Mouse (Mus musculus): ENCODE data around the gene Nek7. TPM values are rescaled to one million over a fixed set of nuclear protein-coding genes. Genes with fewer than 3 reads are reported as not detected.

Gene Nek7
- polyA plus RNA-seq, 1 experiment: 2.6 TPM

DNA sequence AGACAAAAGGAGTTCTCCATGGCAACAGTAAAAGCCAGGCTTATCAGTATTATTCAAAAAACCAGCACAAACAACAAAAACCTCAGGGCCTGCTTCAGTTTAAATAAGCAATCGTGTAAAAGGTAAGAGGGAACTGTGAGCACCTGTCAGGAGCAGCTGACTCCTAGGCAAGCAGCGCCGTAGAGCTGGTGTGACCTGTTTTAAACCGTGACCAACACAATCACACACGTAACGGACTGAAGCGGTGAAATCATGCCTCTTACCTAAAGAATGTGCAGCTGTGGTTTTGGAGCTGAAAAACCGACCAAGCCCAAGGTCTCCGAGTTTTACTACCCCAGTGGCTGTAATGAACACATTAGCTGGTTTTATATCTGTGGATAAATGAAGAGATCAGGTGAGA lies 104.6 kb downstream of the Nek7 start:
- no peaks in the 10 kb centered on the region for H3K27me3 ChIP-seq (ENCODE audit: control insufficient read depth, insufficient read depth, low read length)
- TF ChIP-seq POLR2A (IDR thresholded peaks at IDR 0.05; ENCODE audit: low read depth, low read length): no peak
- no peak for TF ChIP-seq CTCF (IDR thresholded peaks at IDR 0.05; ENCODE audit: extremely low read depth, insufficient read length, insufficient replicate concordance, low read depth, low read length)
- 85% methylated on average over 9 of the region's 9 CpGs for WGBS
- no peaks in the 10 kb centered on the region for H3K4me1 ChIP-seq (ENCODE audit: control insufficient read depth, insufficient read depth, insufficient read length, low read length)
- H3K27ac ChIP-seq (ENCODE audit: insufficient read depth, low read depth, low read length): no peak overlapping the region
- 0 out of 2 replicates have a peak, but pooled peaks cover 2% of the 10 kb centered on the region for H3K36me3 ChIP-seq (ENCODE audit: control insufficient read depth, insufficient read depth, low read length)
- no peak overlapping the region for H3K4me3 ChIP-seq (ENCODE audit: low read depth, low read length)

DNA sequence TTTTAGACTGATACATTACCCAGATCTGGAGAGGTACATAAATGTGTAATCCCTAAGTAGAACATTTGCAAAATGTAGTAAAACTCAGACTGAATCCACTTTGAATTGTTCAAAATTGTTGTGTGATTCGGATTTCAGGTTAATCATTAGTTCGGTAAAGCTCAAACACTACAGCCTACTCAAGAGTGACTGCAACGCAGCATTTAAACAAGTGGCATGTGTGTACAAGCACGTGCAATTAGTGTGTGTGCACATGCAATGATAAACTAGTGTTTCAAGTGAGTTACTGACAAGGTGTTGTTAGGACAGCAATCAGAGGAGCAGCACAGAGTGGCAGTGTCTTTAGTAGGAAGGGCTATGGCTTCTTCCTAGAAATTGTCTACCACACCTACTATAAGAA lies 106.0 kb downstream of the Nek7 start:
- no peak overlapping the region for H3K27ac ChIP-seq (ENCODE audit: insufficient read depth, low read depth, low read length)
- H3K36me3 ChIP-seq (ENCODE audit: control insufficient read depth, insufficient read depth, low read length): 0 out of 2 replicates have a peak, but pooled peaks cover 2% of the 10 kb centered on the region
- H3K4me3 ChIP-seq (ENCODE audit: low read depth, low read length): no peak overlapping the region
- WGBS: 52% methylated on average over 4 of the region's 4 CpGs
- TF ChIP-seq CTCF (IDR thresholded peaks at IDR 0.05; ENCODE audit: extremely low read depth, insufficient read length, insufficient replicate concordance, low read depth, low read length): no peak
- TF ChIP-seq POLR2A (IDR thresholded peaks at IDR 0.05; ENCODE audit: low read depth, low read length): no peak
- H3K27me3 ChIP-seq (ENCODE audit: control insufficient read depth, insufficient read depth, low read length): no peaks in the 10 kb centered on the region
- no peaks in the 10 kb centered on the region for H3K4me1 ChIP-seq (ENCODE audit: control insufficient read depth, insufficient read depth, insufficient read length, low read length)

DNA sequence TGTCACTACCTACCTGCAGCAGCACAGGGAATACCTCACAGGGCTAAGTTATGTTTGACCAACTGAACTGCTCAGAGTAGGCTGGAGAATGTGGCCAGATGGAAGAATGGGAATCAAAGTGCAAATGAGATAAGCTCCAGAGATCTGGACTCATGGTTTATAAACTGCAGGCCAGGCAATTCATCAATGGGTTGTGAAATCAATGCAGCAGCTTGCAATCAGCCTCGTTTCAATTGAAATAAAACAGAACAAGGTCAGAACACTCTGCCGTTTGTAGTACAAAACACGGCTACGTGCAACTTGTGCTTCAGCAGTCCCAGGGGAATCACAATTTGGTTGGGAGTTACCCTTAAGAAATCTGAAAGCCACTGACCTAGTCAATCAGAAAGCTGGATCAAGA lies 109.4 kb downstream of the Nek7 start:
- Histone ChIP-seq H3K27ac (ENCODE audit: insufficient read depth, low read depth, low read length) (no peak overlapping the region), H3K27me3 (ENCODE audit: control insufficient read depth, insufficient read depth, low read length) (no peaks in the 10 kb centered on the region; the same call in 1 of the 2 replicates), H3K4me1 (ENCODE audit: control insufficient read depth, insufficient read depth, insufficient read length, low read length) (peaks cover 3% of the 10 kb centered on the region; the same call in 1 of the 2 replicates), H3K4me3 (ENCODE audit: low read depth, low read length) (no peak overlapping the region), H3K36me3 (ENCODE audit: control insufficient read depth, insufficient read depth, low read length) (0 out of 2 replicates have a peak, but pooled peaks cover 2% of the 10 kb centered on the region)
- 35% methylated on average over 4 of the region's 4 CpGs for WGBS
- TF ChIP-seq POLR2A (IDR thresholded peaks at IDR 0.05; ENCODE audit: low read depth, low read length) (no peak), CTCF (IDR thresholded peaks at IDR 0.05; ENCODE audit: extremely low read depth, insufficient read length, insufficient replicate concordance, low read depth, low read length) (no peak)

DNA sequence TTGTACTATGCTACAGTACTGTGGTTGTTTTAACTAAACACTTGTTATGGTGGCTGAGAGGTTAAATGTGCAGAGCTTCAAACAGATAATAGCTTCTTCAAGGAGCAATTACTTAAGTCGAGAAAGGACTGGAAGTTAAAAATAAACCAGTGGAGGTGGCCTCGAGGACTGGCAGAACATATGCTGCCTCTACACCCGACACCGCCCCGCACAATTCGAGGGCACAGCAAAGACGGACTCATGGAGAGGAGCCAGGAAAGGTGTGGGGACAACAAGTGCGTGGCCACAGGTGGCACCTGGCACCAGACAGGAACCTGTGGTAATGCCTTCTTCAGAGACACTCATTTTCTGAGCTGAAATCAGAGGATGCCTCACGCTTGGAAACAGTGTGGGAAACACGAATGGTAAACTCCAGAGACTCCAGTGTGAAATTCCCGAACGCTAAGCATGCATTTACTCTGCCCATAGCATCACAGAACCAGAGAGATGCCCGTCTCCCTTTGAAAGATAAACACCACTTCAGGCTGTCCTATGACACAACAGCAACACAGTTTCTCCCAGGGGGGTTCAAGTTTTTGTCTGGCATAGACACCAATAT lies 112.4 kb downstream of the Nek7 start:
- WGBS: 33% methylated on average over 13 of the region's 13 CpGs
- Histone ChIP-seq H3K4me1 (ENCODE audit: control insufficient read depth, insufficient read depth, insufficient read length, low read length) (peaks cover 3% of the 10 kb centered on the region; the same call in 1 of the 2 replicates), H3K36me3 (ENCODE audit: control insufficient read depth, insufficient read depth, low read length) (no peaks in the 10 kb centered on the region), H3K27ac (ENCODE audit: insufficient read depth, low read depth, low read length) (no peak overlapping the region), H3K27me3 (ENCODE audit: control insufficient read depth, insufficient read depth, low read length) (no peaks in the 10 kb centered on the region; the same call in 1 of the 2 replicates), H3K4me3 (ENCODE audit: low read depth, low read length) (no peak overlapping the region)
- no peak for TF ChIP-seq CTCF (IDR thresholded peaks at IDR 0.05; ENCODE audit: extremely low read depth, insufficient read length, insufficient replicate concordance, low read depth, low read length)
- no peak for TF ChIP-seq POLR2A (IDR thresholded peaks at IDR 0.05; ENCODE audit: low read depth, low read length)

DNA sequence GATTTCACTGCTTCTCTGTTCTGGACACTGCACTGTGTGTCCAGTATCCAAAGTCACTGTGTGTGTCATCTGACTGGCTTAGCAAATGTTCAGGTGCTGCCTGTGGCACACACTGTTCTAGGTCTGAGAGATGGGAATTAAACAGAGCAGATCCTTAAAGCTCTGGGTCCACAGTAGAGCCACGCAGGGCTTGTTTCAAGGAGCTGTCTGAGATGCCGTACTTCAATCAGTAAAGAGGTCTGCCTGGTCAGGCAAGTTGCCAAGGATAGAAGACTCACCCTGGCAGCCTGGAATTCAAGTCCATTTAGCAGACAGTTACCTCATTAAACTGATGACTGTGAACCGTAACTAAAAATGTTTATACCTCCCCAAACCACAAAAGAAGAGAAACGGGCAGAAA lies 112.9 kb downstream of the Nek7 start:
- Histone ChIP-seq H3K27ac (ENCODE audit: insufficient read depth, low read depth, low read length) (no peak overlapping the region), H3K27me3 (ENCODE audit: control insufficient read depth, insufficient read depth, low read length) (no peaks in the 10 kb centered on the region; the same call in 1 of the 2 replicates), H3K4me3 (ENCODE audit: low read depth, low read length) (no peak overlapping the region), H3K4me1 (ENCODE audit: control insufficient read depth, insufficient read depth, insufficient read length, low read length) (peaks cover 3% of the 10 kb centered on the region; the same call in 1 of the 2 replicates), H3K36me3 (ENCODE audit: control insufficient read depth, insufficient read depth, low read length) (no peaks in the 10 kb centered on the region)
- no peak for TF ChIP-seq CTCF (IDR thresholded peaks at IDR 0.05; ENCODE audit: extremely low read depth, insufficient read length, insufficient replicate concordance, low read depth, low read length)
- no peak for TF ChIP-seq POLR2A (IDR thresholded peaks at IDR 0.05; ENCODE audit: low read depth, low read length)
- WGBS: 31% methylated on average over 4 of the region's 4 CpGs

DNA sequence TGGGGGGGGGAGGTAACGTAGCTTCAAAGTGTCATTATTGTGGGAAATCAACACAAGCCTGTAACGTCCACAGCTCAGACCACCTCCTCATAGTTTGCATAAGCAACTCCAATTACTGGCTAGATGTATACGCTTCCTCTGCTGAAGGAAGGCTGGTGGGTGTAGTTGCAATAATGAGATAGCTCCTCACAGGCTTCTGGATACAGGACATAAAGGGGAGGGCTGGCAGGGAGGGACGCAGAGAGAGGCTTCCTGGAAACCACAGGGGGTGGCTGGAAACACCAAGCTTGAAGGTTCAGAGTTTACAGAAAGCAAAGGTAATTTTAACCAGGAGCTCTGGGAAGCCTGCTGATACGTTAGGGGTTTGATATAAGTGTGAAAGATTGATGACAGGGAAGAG lies 115.7 kb downstream of the Nek7 start:
- Histone ChIP-seq H3K36me3 (ENCODE audit: control insufficient read depth, insufficient read depth, low read length) (no peaks in the 10 kb centered on the region), H3K4me3 (ENCODE audit: low read depth, low read length) (no peak overlapping the region), H3K27ac (ENCODE audit: insufficient read depth, low read depth, low read length) (no peak overlapping the region), H3K27me3 (ENCODE audit: control insufficient read depth, insufficient read depth, low read length) (no peaks in the 10 kb centered on the region; the same call in 1 of the 2 replicates), H3K4me1 (ENCODE audit: control insufficient read depth, insufficient read depth, insufficient read length, low read length) (peaks cover 3% of the 10 kb centered on the region; the same call in 1 of the 2 replicates)
- TF ChIP-seq POLR2A (IDR thresholded peaks at IDR 0.05; ENCODE audit: low read depth, low read length): no peak
- TF ChIP-seq CTCF (IDR thresholded peaks at IDR 0.05; ENCODE audit: extremely low read depth, insufficient read length, insufficient replicate concordance, low read depth, low read length): no peak
- 84% methylated on average over 5 of the region's 5 CpGs for whole genome bisulfite sequencing

DNA sequence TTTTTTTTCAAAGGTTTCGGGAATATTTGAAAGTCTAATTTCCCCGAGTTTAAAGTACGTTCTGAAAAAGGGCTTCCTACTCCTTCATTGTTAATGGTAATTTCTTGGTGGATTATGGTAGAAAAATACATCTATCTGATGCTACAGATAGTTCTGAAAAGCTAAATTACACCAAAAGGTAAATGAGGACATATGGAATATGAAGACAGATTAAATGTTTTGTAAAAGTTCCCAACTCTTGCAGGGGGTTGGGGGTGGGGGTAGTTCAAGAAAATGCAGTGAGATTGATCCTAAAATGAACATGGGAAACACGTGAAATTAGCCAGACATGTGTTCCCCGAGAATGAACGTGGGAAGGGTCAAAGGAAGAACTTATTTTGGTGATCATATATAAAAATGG lies 119.2 kb downstream of the Nek7 start:
- Histone ChIP-seq H3K27me3 (ENCODE audit: control insufficient read depth, insufficient read depth, low read length) (no peaks in the 10 kb centered on the region), H3K27ac (ENCODE audit: insufficient read depth, low read depth, low read length) (no peak overlapping the region), H3K4me3 (ENCODE audit: low read depth, low read length) (no peak overlapping the region), H3K36me3 (ENCODE audit: control insufficient read depth, insufficient read depth, low read length) (no peaks in the 10 kb centered on the region; the same call in 1 of the 2 replicates), H3K4me1 (ENCODE audit: control insufficient read depth, insufficient read depth, insufficient read length, low read length) (no peaks in the 10 kb centered on the region)
- TF ChIP-seq CTCF (IDR thresholded peaks at IDR 0.05; ENCODE audit: extremely low read depth, insufficient read length, insufficient replicate concordance, low read depth, low read length) (no peak), POLR2A (IDR thresholded peaks at IDR 0.05; ENCODE audit: low read depth, low read length) (no peak)
- WGBS: 93% methylated on average over 6 of the region's 6 CpGs

Data from small intestine, adult 2 months (tissue).